Mouse (Mus musculus) telencephalon, adult 2 months (tissue): ENCODE data around the gene Tbx2.
A peak's percentile ranks its signal among the peaks of the same experiment; 100 is the strongest.

Experiments
- DNase-seq: peaks from one replicate; pipeline ENCODE4 v3.0.0-alpha.2; 2011; ENCODE audit warnings: low read depth, low spot score

Tbx2 gene

GRCm38 (mm10) chr11:85840031-85840802 lies 7.9 kb downstream of the Tbx2 start:
- DNase-seq, result no peak

GRCm38 (mm10) chr11:85840803-85841145 lies 8.4 kb downstream of the Tbx2 start:
- no peak for DNase-seq

- no peak for DNase-seq
Measured at GRCm38 (mm10) chr11:85841211-85841681, 8.9 kb downstream of the Tbx2 start.

GRCm38 (mm10) chr11:85841980-85842379 lies 9.6 kb downstream of the Tbx2 start:
- DNase-seq, result no peak

- no peak for DNase-seq
Measured at GRCm38 (mm10) chr11:85842596-85843346, 10.4 kb downstream of the Tbx2 start.

- DNase-seq, result no peak
Measured at GRCm38 (mm10) chr11:85843347-85843692, 11.0 kb downstream of the Tbx2 start.

GRCm38 (mm10) chr11:85844144-85844965 lies 12.0 kb downstream of the Tbx2 start:
- no peak for DNase-seq

- DNase-seq, result no peak
Measured at GRCm38 (mm10) chr11:85844971-85845370, 12.6 kb downstream of the Tbx2 start.

GRCm38 (mm10) chr11:85845921-85846320 lies 13.6 kb downstream of the Tbx2 start:
- DNase-seq, result no peak

GRCm38 (mm10) chr11:85846509-85846908 lies 14.2 kb downstream of the Tbx2 start:
- no peak for DNase-seq

GRCm38 (mm10) chr11:85849037-85849436 lies 16.7 kb downstream of the Tbx2 start:
- peak; percentile 33 for DNase-seq

- DNase-seq, result no peak
Measured at GRCm38 (mm10) chr11:85850233-85850632, 17.9 kb downstream of the Tbx2 start, which contains the start of gene Gm11444. Gm11444 (minus strand) TSS chr11:85850333.

- no peak for DNase-seq
Measured at GRCm38 (mm10) chr11:85850758-85851157, 18.4 kb downstream of the Tbx2 start.

GRCm38 (mm10) chr11:85857997-85858698 lies 25.8 kb downstream of the Tbx2 start:
- no peak for DNase-seq

- no peak for DNase-seq
Measured at GRCm38 (mm10) chr11:85864363-85864762, 32.0 kb downstream of the Tbx2 start.

- DNase-seq, result no peak
Measured at GRCm38 (mm10) chr11:85876059-85876788, 43.9 kb downstream of the Tbx2 start.

- no peak for DNase-seq
Measured at GRCm38 (mm10) chr11:85884498-85884897, 52.1 kb downstream of the Tbx2 start.

GRCm38 (mm10) chr11:85885665-85886428 lies 53.5 kb downstream of the Tbx2 start, which contains the start of gene Tbx4:
Tbx4 (plus strand) TSS chr11:85886422.
- DNase-seq, result no peak

GRCm38 (mm10) chr11:85886429-85886785 lies 54.1 kb downstream of the Tbx2 start:
- no peak for DNase-seq

- no peak for DNase-seq
Measured at GRCm38 (mm10) chr11:85887273-85887672, 54.9 kb downstream of the Tbx2 start.
